In the genomic region with DNA sequence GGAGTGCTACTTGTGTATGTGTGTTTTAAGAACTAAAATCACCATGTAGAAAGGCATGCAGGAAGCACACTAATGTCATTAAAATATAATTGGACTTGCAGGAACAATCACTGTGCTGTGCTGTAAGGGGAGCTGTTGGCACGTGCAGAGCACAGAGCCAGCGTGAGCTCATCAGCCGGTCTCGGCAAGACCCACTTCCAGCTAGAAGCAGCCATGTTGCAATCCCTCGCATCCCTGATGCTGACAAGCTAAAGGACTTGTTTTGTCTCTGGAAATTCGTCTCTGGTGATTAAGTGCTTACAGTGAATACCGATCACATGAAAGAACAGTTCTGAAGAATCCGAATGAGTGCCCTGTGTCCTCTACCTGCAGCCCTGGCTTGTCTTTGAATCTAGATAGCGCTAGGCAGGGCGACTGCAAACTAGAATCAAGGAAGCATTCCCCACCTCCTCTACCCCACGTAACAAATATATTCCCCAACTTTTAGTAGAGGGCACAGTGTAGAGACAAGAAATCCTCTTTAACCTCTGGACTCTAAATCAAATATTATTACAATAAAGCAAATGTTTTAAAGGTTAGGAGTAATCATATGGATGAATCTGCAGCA, we compare ENCODE assay signal across 8 mouse cellular contexts.
DNase-seq lines count a peak whose midpoint lies in the region; ATAC-seq and TF ChIP-seq lines count a peak whose summit lies in the region.

No protein-coding gene starts in this region.

- WGBS in neural tube, embryonic 11.5 days: 67% methylated on average over 11 of the region's 11 CpGs
- 37% methylated on average over 11 of the region's 11 CpGs for WGBS in embryonic facial prominence, embryonic 13.5 days
- WGBS in lung, adult 2 months: 41% methylated on average over 11 of the region's 11 CpGs

- no peaks in the 10 kb centered on the region for H3K4me1 ChIP-seq in neural tube, embryonic 11.5 days (ENCODE audit: control insufficient read depth, insufficient read depth, low read length)
- peaks cover 14% of the 10 kb centered on the region for H3K4me1 ChIP-seq in embryonic facial prominence, embryonic 13.5 days
- H3K4me1 ChIP-seq in lung, adult 2 months (ENCODE audit: control insufficient read depth, insufficient read depth, low read length): peaks cover 2% of the 10 kb centered on the region; the same call in 1 of the 2 replicates

- peak; percentile 61 for TF ChIP-seq CTCF in lung, adult 2 months (IDR thresholded peaks at IDR 0.05; ENCODE audit: insufficient read depth, low read length)

- H3K27me3 ChIP-seq in neural tube, embryonic 11.5 days (ENCODE audit: control insufficient read depth, insufficient read depth, low read length): no peaks in the 10 kb centered on the region
- H3K27me3 ChIP-seq in embryonic facial prominence, embryonic 13.5 days: no peaks in the 10 kb centered on the region

- intact Hi-C loops in heart, postnatal 14 days (cut with DNase I): loop anchor here (5.0 kb wide), 1 partner anchor 598 kb away; no protein-coding TSS in a partner anchor

- H3K9ac ChIP-seq in neural tube, embryonic 11.5 days (ENCODE audit: low read length): no peak overlapping the region
- H3K9ac ChIP-seq in embryonic facial prominence, embryonic 13.5 days: no peak overlapping the region

- no peaks in the 10 kb centered on the region for H3K9me3 ChIP-seq in neural tube, embryonic 11.5 days (ENCODE audit: control insufficient read depth, low read length)
- H3K9me3 ChIP-seq in embryonic facial prominence, embryonic 13.5 days: no peaks in the 10 kb centered on the region

- no peaks in the 10 kb centered on the region for H3K36me3 ChIP-seq in neural tube, embryonic 11.5 days (ENCODE audit: control insufficient read depth, insufficient read depth, low read length)
- H3K36me3 ChIP-seq in embryonic facial prominence, embryonic 13.5 days: no peaks in the 10 kb centered on the region

- no peak for TF ChIP-seq POLR2A in lung, adult 2 months (IDR thresholded peaks at IDR 0.05; ENCODE audit: borderline replicate concordance, extremely low read depth, low read depth, low read length)

- no peak overlapping the region for H3K27ac ChIP-seq in neural tube, embryonic 11.5 days (ENCODE audit: low read depth, low read length)
- peak overlapping the region; percentile 8; the same call in 1 of the 2 replicates for H3K27ac ChIP-seq in embryonic facial prominence, embryonic 13.5 days

- DNase-seq in neural tube, embryonic 11.5 days (ENCODE audit: low spot score): peak; percentile 47
- no peak for DNase-seq in neural tube, embryonic 10.5 days (ENCODE audit: extremely low spot score, low spot score)
- DNase-seq in heart, postnatal 14 days: peak; percentile 32 to 49
- peak; percentile 48 to 68 for DNase-seq in kidney, postnatal 4 days
- peak; percentile 20 for DNase-seq in lung, adult 2 months
- peak; percentile 59 to 61 for DNase-seq in right cerebral cortex, adult 2 months (ENCODE audit: low spot score in 2 of 2)
- DNase-seq in B cell, adult 2 months: no peak

- H3K4me3 ChIP-seq in neural tube, embryonic 11.5 days (ENCODE audit: low read depth, low read length): no peak overlapping the region
- no peak overlapping the region for H3K4me3 ChIP-seq in embryonic facial prominence, embryonic 13.5 days
- H3K4me3 ChIP-seq in lung, adult 2 months (replicated peaks; ENCODE audit: extremely low read depth, low read depth, low read length): no peak overlapping the region

- no peak overlapping the region for H3K4me2 ChIP-seq in neural tube, embryonic 11.5 days (ENCODE audit: low read depth)
- H3K4me2 ChIP-seq in embryonic facial prominence, embryonic 13.5 days: peak overlapping the region; percentile 3; the same call in 1 of the 2 replicates

- ATAC-seq in neural tube, embryonic 11.5 days (ENCODE audit: insufficient read depth, low FRiP score, low TSS enrichment): peak; percentile 80; the same call in 1 of the 2 replicates
- ATAC-seq in embryonic facial prominence, embryonic 13.5 days (ENCODE audit: insufficient number of reproducible peaks, insufficient read depth, low FRiP score, low TSS enrichment, low read depth): peak; percentile 79; the same call in 1 of the 2 replicates

Comparison
In these comparisons a context has a peak if more than half of its experiments do, and no peak if none do; other contexts are left out.
1. DNase-seq: peak in neural tube, embryonic 11.5 days (single experiment), heart, postnatal 14 days (2 of 2), kidney, postnatal 4 days (2 of 2), lung, adult 2 months (single experiment) and right cerebral cortex, adult 2 months (2 of 2); none in neural tube, embryonic 10.5 days (single experiment) and B cell, adult 2 months (0 of 2).